Mouse (Mus musculus) common myeloid progenitor, adult 5-6 weeks (primary cell): ENCODE measurements around the gene Rnpepl1. TPM values are rescaled to one million over a fixed set of nuclear protein-coding genes. Genes with fewer than 3 reads are reported as not detected.

ENCODE experiments used
- ATAC-seq: replicated peaks from 2 replicates; pipeline ENCODE4 v1.8.0; 2016; ENCODE audit warnings: low read depth, mild to moderate bottlenecking, moderate TSS enrichment, inconsistent platforms; ENCODE audit not compliant: poor library complexity, severe bottlenecking
- total RNA-seq: library from RNA; stranded (forward); fragments of 200-1000, 187-1606 nt; gene quantifications from 2 replicates; pipeline ENCODE4 v1.2.3, GENCODE M21; 2017

Rnpepl1 gene
- total RNA-seq, 1 experiment from 2014 or later, result 12.9 TPM

- peak; percentile 76 for ATAC-seq
Observed at GRCm38 (mm10) chr1:92906779-92907631, 3.6 kb upstream of the Rnpepl1 start, which contains the start of gene Dusp28. TSS of gene Dusp28 (plus strand) at chr1:92906981.

GRCm38 (mm10) chr1:92907632-92908360, 2.8 kb upstream of the Rnpepl1 start:
- ATAC-seq, result peak; percentile 7

- no peak for ATAC-seq
Observed at GRCm38 (mm10) chr1:92908664-92909063, 1.9 kb upstream of the Rnpepl1 start.

- ATAC-seq, result no peak
Observed at GRCm38 (mm10) chr1:92909068-92909467, 1.5 kb upstream of the Rnpepl1 start.

GRCm38 (mm10) chr1:92910925-92911720, 540 bp downstream of the Rnpepl1 start:
- no peak for ATAC-seq

- no peak for ATAC-seq
Observed at GRCm38 (mm10) chr1:92911721-92912138, 1.1 kb downstream of the Rnpepl1 start.

- peak; percentile 31; the same call in 1 of the 2 replicates for ATAC-seq
Observed at GRCm38 (mm10) chr1:92912286-92912685, 1.7 kb downstream of the Rnpepl1 start.

- ATAC-seq, result no peak
Observed at GRCm38 (mm10) chr1:92914239-92914638, 3.7 kb downstream of the Rnpepl1 start.

- no peak for ATAC-seq
Observed at GRCm38 (mm10) chr1:92914993-92915392, 4.4 kb downstream of the Rnpepl1 start.

GRCm38 (mm10) chr1:92916725-92917124, 6.1 kb downstream of the Rnpepl1 start:
- ATAC-seq, result no peak

- no peak for ATAC-seq
Observed at GRCm38 (mm10) chr1:92919151-92919550, 8.6 kb downstream of the Rnpepl1 start.

GRCm38 (mm10) chr1:92919775-92920174, 9.2 kb downstream of the Rnpepl1 start:
- no peak for ATAC-seq

- ATAC-seq, result peak; percentile 84
Observed at GRCm38 (mm10) chr1:92920474-92921200, 10.1 kb downstream of the Rnpepl1 start.

- no peak for ATAC-seq
Observed at GRCm38 (mm10) chr1:92921496-92921895, 10.9 kb downstream of the Rnpepl1 start.

GRCm38 (mm10) chr1:92930171-92930706, 19.7 kb downstream of the Rnpepl1 start:
- no peak for ATAC-seq

- ATAC-seq, result no peak
Observed at GRCm38 (mm10) chr1:92933611-92934010, 23.0 kb downstream of the Rnpepl1 start.

GRCm38 (mm10) chr1:92934182-92934827, 23.7 kb downstream of the Rnpepl1 start, which contains the start of gene Capn10:
TSS of gene Capn10 (plus strand) at chr1:92934376.
- peak; percentile 93 for ATAC-seq

- peak; percentile 23; the same call in 1 of the 2 replicates for ATAC-seq
Observed at GRCm38 (mm10) chr1:92935054-92935962, 24.7 kb downstream of the Rnpepl1 start.
